Mouse (Mus musculus): ENCODE measurements around the gene Eif4e.

DNA sequence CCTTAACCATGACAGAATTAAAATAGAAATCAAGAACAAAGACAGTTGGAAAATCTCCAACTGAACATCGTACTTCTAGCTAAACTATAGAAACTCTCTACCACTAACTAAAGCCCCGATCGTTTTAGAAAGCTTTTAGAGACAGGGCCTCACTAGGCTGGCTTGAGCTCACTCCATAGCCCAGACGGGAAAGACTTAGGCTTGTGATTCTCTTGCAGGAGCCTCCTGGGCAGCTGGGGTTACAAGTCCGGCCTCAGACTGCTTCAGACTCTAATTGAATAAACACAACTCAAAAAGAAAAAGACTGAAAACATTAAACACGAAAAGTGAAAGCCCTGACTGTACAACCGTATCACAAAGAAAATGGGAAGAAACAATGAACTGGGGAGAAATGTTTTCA lies 60.2 kb downstream of the Eif4e start:
- TF ChIP-seq POLR2A (IDR thresholded peaks at IDR 0.05; ENCODE audit: insufficient read depth, low read depth, low read length) = no peak
- TF ChIP-seq CTCF (IDR thresholded peaks at IDR 0.05; ENCODE audit: insufficient read depth, low read depth, low read length) = no peak

Measured in olfactory bulb, adult 2 months (tissue).